Mouse (Mus musculus) thymus, adult 2 months (tissue): ENCODE results near the gene Olfr342. TPM values are rescaled to one million over a fixed set of nuclear protein-coding genes. Genes with fewer than 3 reads are reported as not detected.

Source experiments
- DNase-seq: peaks from one replicate; pipeline ENCODE4 v3.0.0; 2021
- H3K27ac ChIP-seq: fragments of 200-500 bp; 2 replicates; pipeline ENCODE4 v1.5.1; 2012; ENCODE audit warnings: low read length, control low read depth; ENCODE audit not compliant: control insufficient read depth, insufficient read depth
- H3K27me3 ChIP-seq: fragments of 200-500 bp; 2 replicates; pipeline ENCODE4 v1.6.1; 2012; ENCODE audit warnings: mild to moderate bottlenecking, low read length, moderate library complexity, mixed read lengths; ENCODE audit not compliant: control insufficient read depth, insufficient read depth
- H3K36me3 ChIP-seq: fragments of 200-500 bp; 2 replicates; pipeline ENCODE4 v1.6.1; 2012; ENCODE audit warnings: mild to moderate bottlenecking, low read length, moderate library complexity; ENCODE audit not compliant: control insufficient read depth, insufficient read depth
- H3K4me1 ChIP-seq: fragments of 200-500 bp; replicated peaks from 2 replicates; pipeline ENCODE4 v1.6.1; 2012; ENCODE audit warnings: low read length; ENCODE audit not compliant: control insufficient read depth, insufficient read depth
- H3K4me3 ChIP-seq: fragments of 200-500 bp; 2 replicates; pipeline ENCODE4 v1.5.1; 2012; ENCODE audit warnings: mild to moderate bottlenecking, low read length, control low read depth, moderate library complexity; ENCODE audit not compliant: control insufficient read depth, insufficient read depth
- CTCF ChIP-seq: fragments of 200-500 bp; IDR thresholded peaks from 2 replicates; pipeline ENCODE4 v1.5.1; 2012; ENCODE audit warnings: mild to moderate bottlenecking, control low read depth, low read length, moderate library complexity, borderline replicate concordance; ENCODE audit not compliant: control insufficient read depth, poor library complexity, insufficient read depth; ENCODE audit errors: extremely low read depth
- POLR2A ChIP-seq: fragments of 200-500 bp; IDR thresholded peaks from 2 replicates; pipeline ENCODE4 v1.6.1; 2012; ENCODE audit warnings: mild to moderate bottlenecking, low read length, control low read depth, moderate library complexity; ENCODE audit not compliant: control insufficient read depth, poor library complexity, insufficient read depth; ENCODE audit errors: extremely low read depth
- WGBS: fragments of 180-500 bp; shearing (Covaris S2); methylation state at CpG from one replicate; pipeline ENCODE4 v1.1.7; 2018; 5-methylcytosine and 5-hydroxymethylcytosine counted together
- polyA plus RNA-seq: library from polyadenylated mRNA; depleted of rRNA; stranded (reverse); fragments of >200 nt; gene quantifications from 2 replicates; pipeline ENCODE4 v1.2.3, GENCODE M21; 2012; rRNA removed

Olfr342 gene
- polyA plus RNA-seq: not detected in 2 replicates

GRCm38 (mm10) chr2:36524698-36525097 lies at the start of gene Olfr342:
Gene Olfr342, plus strand, starts transcription at chr2:36524998.
- WGBS: 77% methylated on average over 3 of the region's 3 CpGs
- no peak for TF ChIP-seq CTCF
- no peak for TF ChIP-seq POLR2A
- Histone ChIP-seq H3K4me3 (no peak within 1 kb of the TSS), H3K27me3 (no peaks in the 10 kb centered on the region), H3K36me3 (no peaks in the 10 kb centered on the region), H3K4me1 (no peaks in the 10 kb centered on the region), H3K27ac (no peak within 1 kb of the TSS)
- DNase-seq: no peak

- H3K27me3 ChIP-seq: no peaks in the 10 kb centered on the region
- H3K4me3 ChIP-seq: no peak within 1 kb of the TSS
- H3K27ac ChIP-seq: no peak within 1 kb of the TSS
- no peaks in the 10 kb centered on the region for H3K36me3 ChIP-seq
- TF ChIP-seq POLR2A (no peak), CTCF (no peak)
- H3K4me1 ChIP-seq: no peaks in the 10 kb centered on the region
- no peak for DNase-seq
Measured at GRCm38 (mm10) chr2:36482368-36482767, 42.4 kb upstream of the Olfr342 start, which contains the start of gene Olfr341. Gene Olfr341, minus strand, starts transcription at chr2:36482468.

- no peaks in the 10 kb centered on the region for H3K4me1 ChIP-seq
- H3K27me3 ChIP-seq: no peaks in the 10 kb centered on the region
- H3K4me3 ChIP-seq: no peak overlapping the region
- no peak overlapping the region for H3K27ac ChIP-seq
- TF ChIP-seq CTCF (no peak), POLR2A (no peak)
- no peaks in the 10 kb centered on the region for H3K36me3 ChIP-seq
- no peak for DNase-seq
Measured at GRCm38 (mm10) chr2:36565156-36565555, 40.4 kb downstream of the Olfr342 start.

- H3K4me1 ChIP-seq: no peaks in the 10 kb centered on the region
- H3K4me3 ChIP-seq: no peak within 1 kb of the TSS
- H3K27me3 ChIP-seq: no peaks in the 10 kb centered on the region
- no peaks in the 10 kb centered on the region for H3K36me3 ChIP-seq
- H3K27ac ChIP-seq: no peak within 1 kb of the TSS
- WGBS: 93% methylated on average over 1 of the region's 1 CpGs
- DNase-seq: no peak
- TF ChIP-seq CTCF (no peak), POLR2A (no peak)
Measured at GRCm38 (mm10) chr2:36566362-36566761, 41.6 kb downstream of the Olfr342 start, which contains the start of gene Olfr344. Gene Olfr344, plus strand, starts transcription at chr2:36566662.

GRCm38 (mm10) chr2:36567022-36567421 lies 42.2 kb downstream of the Olfr342 start:
- no peaks in the 10 kb centered on the region for H3K4me1 ChIP-seq
- H3K27ac ChIP-seq: no peak overlapping the region
- no peak for DNase-seq
- TF ChIP-seq POLR2A (no peak), CTCF (no peak)
- no peaks in the 10 kb centered on the region for H3K27me3 ChIP-seq
- H3K36me3 ChIP-seq: no peaks in the 10 kb centered on the region
- H3K4me3 ChIP-seq: no peak overlapping the region

GRCm38 (mm10) chr2:36567845-36568244 lies 43.0 kb downstream of the Olfr342 start:
- TF ChIP-seq POLR2A (no peak), CTCF (no peak)
- no peaks in the 10 kb centered on the region for H3K4me1 ChIP-seq
- H3K27ac ChIP-seq: no peak overlapping the region
- no peak for DNase-seq
- H3K36me3 ChIP-seq: no peaks in the 10 kb centered on the region
- WGBS: 98% methylated on average over 3 of the region's 3 CpGs
- H3K27me3 ChIP-seq: no peaks in the 10 kb centered on the region
- H3K4me3 ChIP-seq: no peak overlapping the region

Other genes with a start within 250 kb of the Olfr342 start
- not detected in 2 replicates for gene Olfr338, start 151.5 kb upstream of the Olfr342 start, polyA plus RNA-seq
- not detected in 2 replicates for gene Olfr339, start 106.1 kb upstream of the Olfr342 start, polyA plus RNA-seq
- gene Olfr340, start 72.4 kb upstream of the Olfr342 start, polyA plus RNA-seq: not detected in 2 replicates
- gene Olfr341, start 42.5 kb upstream of the Olfr342 start, polyA plus RNA-seq: not detected in 2 replicates
- not detected in 2 replicates for gene Olfr344, start 41.7 kb downstream of the Olfr342 start, polyA plus RNA-seq
- gene Olfr345, start 115.0 kb downstream of the Olfr342 start, polyA plus RNA-seq: not detected in 2 replicates
- not detected in 2 replicates for gene Olfr346, start 160.8 kb downstream of the Olfr342 start, polyA plus RNA-seq
- gene Olfr347, start 206.9 kb downstream of the Olfr342 start, polyA plus RNA-seq: not detected in 2 replicates